Mouse (Mus musculus) CH12.LX (cell line): Measurements from ENCODE around the gene Lrrc15. TPM values are rescaled to one million over a fixed set of nuclear protein-coding genes. Genes with fewer than 3 reads are reported as not detected.

Experiments used
- DNase-seq: peaks from one replicate; pipeline ENCODE4 v3.0.0-alpha.2; 2013; ENCODE audit errors: extremely low read depth
- H3K27ac ChIP-seq: 2 replicates; pipeline ENCODE4 v1.5.1; 2012; ENCODE audit warnings: low read depth, mild to moderate bottlenecking, control low read depth, moderate library complexity; ENCODE audit not compliant: insufficient read depth
- H3K27me3 ChIP-seq: replicated peaks from 2 replicates; pipeline ENCODE3; 2012; ENCODE audit warnings: inconsistent platforms
- H3K36me3 ChIP-seq, 2 experiments: replicated peaks in 1 of 2; 2 replicates each; pipeline versions ENCODE3 to v1.6.1; 2012; ENCODE audit warnings: inconsistent platforms in 1 of 2, low read length in 1 of 2, mild to moderate bottlenecking in 1 of 2, mixed read lengths in 1 of 2, moderate library complexity in 1 of 2; ENCODE audit not compliant: control insufficient read depth in 1 of 2, insufficient read depth in 1 of 2
- H3K4me1 ChIP-seq, 2 experiments: 2 replicates each; pipeline ENCODE4 v1.6.1; 2012; ENCODE audit warnings: inconsistent platforms in 1 of 2, moderate library complexity in 1 of 2; ENCODE audit not compliant: insufficient read depth in 2 of 2, control insufficient read depth in 1 of 2
- H3K4me2 ChIP-seq: 2 replicates; pipeline ENCODE4 v1.6.1; 2012; ENCODE audit warnings: low read depth, mild to moderate bottlenecking, control low read depth; ENCODE audit not compliant: poor library complexity, insufficient read depth, severe bottlenecking
- H3K4me3 ChIP-seq, 3 experiments: fragments of 150-350 bp in 1 of 3; sonication (generic) in 1 of 3; replicated peaks in 1 of 3; 2 replicates each; pipeline versions ENCODE3 to v1.5.1; 2011 to 2012; ENCODE audit warnings: low read depth in 2 of 3, low read length in 2 of 3, mild to moderate bottlenecking in 2 of 3, moderate library complexity in 2 of 3, control low read depth in 1 of 3, improper control_type of control experiment in 1 of 3, inconsistent platforms in 1 of 3, mixed read lengths in 1 of 3; ENCODE audit not compliant: poor library complexity in 1 of 3
- H3K79me2 ChIP-seq: replicated peaks from 2 replicates; pipeline ENCODE4 v1.6.1; 2012; ENCODE audit warnings: mild to moderate bottlenecking, moderate library complexity; ENCODE audit not compliant: control insufficient read depth, poor library complexity, insufficient read depth, severe bottlenecking; ENCODE audit errors: extremely low read depth
- H3K9ac ChIP-seq: 2 replicates; pipeline ENCODE4 v1.6.1; 2012; ENCODE audit warnings: low read depth, mild to moderate bottlenecking, control low read depth, moderate library complexity; ENCODE audit not compliant: insufficient read depth
- H3K9me3 ChIP-seq: replicated peaks from 2 replicates; pipeline ENCODE3; 2012; ENCODE audit warnings: low read length, inconsistent platforms, mixed read lengths
- CHD1 ChIP-seq: IDR thresholded peaks from 2 replicates; pipeline ENCODE4 v1.6.1; 2012; ENCODE audit warnings: low read depth, low read length, improper control_type of control experiment, inconsistent platforms
- CHD2 ChIP-seq: IDR thresholded peaks from 2 replicates; pipeline ENCODE4 v1.6.1; 2011; ENCODE audit warnings: low read length, improper control_type of control experiment
- CTCF ChIP-seq, 2 experiments: IDR thresholded peaks in 1 of 2; conservative IDR thresholded peaks in 1 of 2; 2 replicates each; pipeline ENCODE4 v1.5.1; 2011 to 2012; ENCODE audit warnings: low read depth in 2 of 2, low read length in 2 of 2, improper control_type of control experiment in 1 of 2, inconsistent platforms in 1 of 2, mild to moderate bottlenecking in 1 of 2, moderate library complexity in 1 of 2
- ELF1 ChIP-seq: IDR thresholded peaks from 2 replicates; pipeline ENCODE4 v1.6.1; 2014; ENCODE audit warnings: low read depth, mild to moderate bottlenecking, inconsistent platforms, low read length, improper control_type of control experiment
- EP300 ChIP-seq: IDR thresholded peaks from 2 replicates; pipeline ENCODE4 v1.6.1; 2011; ENCODE audit warnings: low read length, improper control_type of control experiment
- ETS1 ChIP-seq: conservative IDR thresholded peaks from 2 replicates; pipeline ENCODE4 v1.6.1; 2012; ENCODE audit warnings: low read depth, mild to moderate bottlenecking, inconsistent platforms, low read length, improper control_type of control experiment, moderate library complexity
- HCFC1 ChIP-seq: IDR thresholded peaks from 2 replicates; pipeline ENCODE4 v1.6.1; 2012; ENCODE audit warnings: low read depth, mild to moderate bottlenecking, inconsistent platforms, low read length, improper control_type of control experiment
- IRF4 ChIP-seq: IDR thresholded peaks from 2 replicates; pipeline ENCODE4 v1.6.1; 2014; ENCODE audit warnings: low read depth, mild to moderate bottlenecking, inconsistent platforms, low read length, improper control_type of control experiment
- JUN ChIP-seq: IDR thresholded peaks from 2 replicates; pipeline ENCODE4 v1.6.1; 2011; ENCODE audit warnings: low read depth, mild to moderate bottlenecking, low read length, improper control_type of control experiment, moderate library complexity; ENCODE audit not compliant: insufficient read depth
- JUND ChIP-seq: conservative IDR thresholded peaks from 2 replicates; pipeline ENCODE4 v1.6.1; 2011; ENCODE audit warnings: low read depth, low read length, improper control_type of control experiment
- KAT2A ChIP-seq: IDR thresholded peaks from 2 replicates; pipeline ENCODE4 v1.6.1; 2012; ENCODE audit warnings: low read length, improper control_type of control experiment, inconsistent platforms; ENCODE audit not compliant: insufficient replicate concordance
- MAZ ChIP-seq: IDR thresholded peaks from 2 replicates; pipeline ENCODE4 v1.6.1; 2012; ENCODE audit warnings: low read depth, mild to moderate bottlenecking, inconsistent platforms, low read length, improper control_type of control experiment, moderate library complexity
- MEF2A ChIP-seq: IDR thresholded peaks from 2 replicates; pipeline ENCODE4 v1.6.1; 2014; ENCODE audit warnings: low read depth, mild to moderate bottlenecking, inconsistent platforms, low read length, improper control_type of control experiment, borderline replicate concordance
- MYC ChIP-seq: IDR thresholded peaks from 2 replicates; pipeline ENCODE4 v1.6.1; 2011; ENCODE audit warnings: low read depth, mild to moderate bottlenecking, improper control_type of control experiment, low read length
- NELFE ChIP-seq: IDR thresholded peaks from 2 replicates; pipeline ENCODE4 v1.6.1; 2011; ENCODE audit warnings: low read depth, low read length, improper control_type of control experiment
- NRF1 ChIP-seq: IDR thresholded peaks from 2 replicates; pipeline ENCODE4 v1.6.1; 2014; ENCODE audit warnings: low read depth, mild to moderate bottlenecking, inconsistent platforms, low read length, improper control_type of control experiment, moderate library complexity
- POLR2AphosphoS2 ChIP-seq: IDR thresholded peaks from 2 replicates; pipeline ENCODE4 v1.6.1; 2011; ENCODE audit warnings: low read depth, low read length, improper control_type of control experiment
- RAD21 ChIP-seq: IDR thresholded peaks from 2 replicates; pipeline ENCODE4 v1.6.1; 2011; ENCODE audit warnings: low read depth, mild to moderate bottlenecking, low read length, improper control_type of control experiment, moderate library complexity
- SIN3A ChIP-seq: IDR thresholded peaks from 2 replicates; pipeline ENCODE4 v1.6.1; 2012; ENCODE audit warnings: low read length, improper control_type of control experiment, inconsistent platforms
- SMC3 ChIP-seq: IDR thresholded peaks from 2 replicates; pipeline ENCODE4 v1.6.1; 2011; ENCODE audit warnings: low read depth, low read length, improper control_type of control experiment
- TBP ChIP-seq: conservative IDR thresholded peaks from 2 replicates; pipeline ENCODE4 v1.6.1; 2011; ENCODE audit warnings: low read depth, low read length, improper control_type of control experiment
- ZC3H11A ChIP-seq: IDR thresholded peaks from 2 replicates; pipeline ENCODE4 v1.6.1; 2012; ENCODE audit warnings: low read depth, mild to moderate bottlenecking, inconsistent platforms, low read length, improper control_type of control experiment
- ZNF384 ChIP-seq: IDR thresholded peaks from 2 replicates; pipeline ENCODE4 v1.6.1; 2012; ENCODE audit warnings: low read depth, low read length, improper control_type of control experiment, inconsistent platforms
- dilution Hi-C: fragments of 300-500 bp; cut with MboI; formaldehyde crosslinking; loops from 2 replicates; pipeline ENCODE4 v1.14.3; 2020; ENCODE audit warnings: low sequenced_read_pairs; ENCODE audit not compliant: extremely low pct_unique_long_range_greater_than_20kb, extremely low pct_ligation_motif_present
- in situ Hi-C: fragments of 300-500 bp; cut with MboI; formaldehyde crosslinking; loops from 3 replicates; pipeline ENCODE4 v1.14.3; 2019; ENCODE audit warnings: low sequenced_read_pairs, low pct_ligation_motif_present, low pct_unique_long_range_greater_than_20kb, mixed read lengths
- polyA plus RNA-seq: library from polyadenylated mRNA; unstranded; fragments of >175 nt; gene quantifications from 2 replicates; pipeline ENCODE4 v1.2.1, GENCODE M21; 2012; ENCODE audit warnings: low read depth; ENCODE audit not compliant: insufficient read length
- total RNA-seq, 2 experiments: library from RNA; depleted of rRNA; stranded (reverse); fragments of 300-350 nt in 1 of 2; fragments of >200 nt in 1 of 2; gene quantifications; 2 replicates each; pipeline ENCODE4 v1.2.3; 2012 to 2014

Lrrc15 gene
- total and polyA plus RNA-seq, 3 experiments = not detected

DNA sequence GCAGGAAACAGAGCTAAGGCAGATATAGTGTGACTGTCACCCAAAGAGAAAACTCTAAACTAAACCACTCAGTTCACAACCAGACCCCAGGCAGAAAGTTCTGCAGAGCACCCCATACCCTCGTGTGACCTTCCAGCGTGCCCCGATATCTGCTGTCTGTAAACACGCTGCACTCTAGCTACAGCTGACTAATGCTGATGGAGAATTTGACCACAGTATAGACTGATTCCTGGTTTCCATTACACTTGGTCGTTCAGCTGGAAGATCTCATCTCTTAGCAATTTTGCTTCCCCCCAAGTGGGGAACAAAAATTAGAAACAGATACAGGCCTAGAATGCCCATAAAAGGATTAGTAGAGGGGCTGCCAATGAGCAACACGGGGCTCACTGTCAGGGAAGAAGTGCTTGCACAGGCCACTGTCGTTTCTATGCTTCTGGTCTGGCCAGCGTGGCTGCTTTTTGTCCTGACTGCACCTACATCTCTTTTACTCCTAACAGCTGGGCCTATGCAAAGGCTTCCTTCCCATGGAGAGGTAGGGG is 11.8 kb downstream of the Lrrc15 start:
- no peaks in the 10 kb centered on the region for H3K27me3 ChIP-seq
- no peak overlapping the region for H3K4me2 ChIP-seq
- DNase-seq = no peak
- TF ChIP-seq EP300 (no peak), CTCF (conservative IDR thresholded peaks at IDR 0.05 in 1 of 2, IDR thresholded peaks at IDR 0.05 in 1 of 2; ENCODE audit: low read depth in 2 of 2, low read length in 2 of 2) (no peak), JUN (no peak), KAT2A (no peak), RAD21 (no peak), HCFC1 (no peak), IRF4 (no peak), TBP (no peak), ELF1 (no peak), ZNF384 (no peak), POLR2AphosphoS2 (no peak), NELFE (no peak), MYC (no peak), JUND (no peak), SMC3 (no peak), ETS1 (no peak), MEF2A (no peak), NRF1 (no peak), CHD1 (no peak), ZC3H11A (no peak)
- H3K9me3 ChIP-seq = no peaks in the 10 kb centered on the region
- in situ Hi-C loops = loop anchor here (25.0 kb wide), 2 partner anchors 791 to 1091 kb away; no protein-coding TSS in a partner anchor
- no peak overlapping the region for H3K4me3 ChIP-seq
- peaks cover 4 to 35% of the 10 kb centered on the region in 2 experiments for H3K4me1 ChIP-seq
- H3K79me2 ChIP-seq = no peaks in the 10 kb centered on the region
- H3K27ac ChIP-seq = no peak overlapping the region
- dilution Hi-C loops = no loop called here
- H3K36me3 ChIP-seq = no peaks in the 10 kb centered on the region
- no peak overlapping the region for H3K9ac ChIP-seq

DNA sequence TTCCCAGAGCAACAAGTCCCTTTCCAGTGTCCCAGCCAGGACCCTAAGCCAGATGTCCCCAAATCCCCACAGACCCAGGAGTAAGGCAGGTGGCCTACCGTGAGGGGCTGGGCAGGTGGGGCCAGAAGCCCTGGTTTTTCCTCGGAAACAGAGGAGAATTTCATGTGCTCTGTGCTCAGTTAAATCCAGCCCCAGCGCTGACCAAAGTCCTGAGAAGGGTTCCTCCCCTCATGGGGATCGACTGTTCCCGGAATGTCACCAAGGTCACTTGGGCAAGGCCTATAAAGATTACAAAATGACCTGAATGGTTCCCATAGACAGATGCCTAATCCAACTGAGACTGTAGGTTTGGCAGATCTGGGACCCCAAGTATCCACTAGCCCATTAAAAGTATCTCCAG is 15.7 kb downstream of the Lrrc15 start, which contains the start of gene Cpn2:
Gene Cpn2, minus strand, starts transcription at position 141 of the 400 bp plus-strand sequence.
- H3K4me2 ChIP-seq = no peak within 1 kb of the TSS
- no peak within 1 kb of the TSS for H3K27ac ChIP-seq
- peaks cover 0 to 27% of the 10 kb centered on the region in 2 experiments; a peak in 2 of 4 replicates for H3K4me1 ChIP-seq
- TF ChIP-seq CHD1 (no peak), RAD21 (no peak), ETS1 (no peak), NELFE (no peak), ZC3H11A (no peak), MAZ (no peak), MYC (no peak), SIN3A (no peak), KAT2A (no peak), SMC3 (no peak), CHD2 (no peak)
- no peaks in the 10 kb centered on the region for H3K27me3 ChIP-seq
- no peak within 1 kb of the TSS for H3K9ac ChIP-seq
- dilution Hi-C loops = no loop called here
- in situ Hi-C loops = loop anchor here (5.0 to 25.0 kb wide), 3 partner anchors 35 to 1095 kb away; no protein-coding TSS in a partner anchor
- no peak for DNase-seq
- H3K4me3 ChIP-seq = no peak within 1 kb of the TSS
- H3K9me3 ChIP-seq = no peaks in the 10 kb centered on the region
- H3K36me3 ChIP-seq = no peaks in the 10 kb centered on the region
- H3K79me2 ChIP-seq = no peaks in the 10 kb centered on the region
